ENCODE assay signal across 18 mouse cellular contexts in genomic region chr15:77979427-77979865, GRCm38 (mm10). TPM values are rescaled to one million over a fixed set of nuclear protein-coding genes. Genes with fewer than 3 reads are reported as not detected.
DNase-seq lines count a peak whose midpoint lies in the region; ATAC-seq and TF ChIP-seq lines count a peak whose summit lies in the region.
"Had no signal": no experiment of that assay in that cellular context is flagged by ENCODE, and none has a peak within 500 bp of the region (broad histone marks: within the 10 kb centered on the region; RNA-seq: fewer than 3 reads in every experiment).

No protein-coding gene starts in this region.

- H3K4me3 ChIP-seq in midbrain, postnatal 0 days (ENCODE audit: low read depth, low read length), result no peak overlapping the region
- H3K4me3 ChIP-seq in midbrain, embryonic 10.5 days, result no peak overlapping the region
- H3K4me3 ChIP-seq: heart, adult 2 months; heart, embryonic 15.5 days; liver, embryonic 12.5 days had no signal

- H3K4me1 ChIP-seq in midbrain, postnatal 0 days (ENCODE audit: insufficient read depth, low read length), result no peaks in the 10 kb centered on the region
- H3K4me1 ChIP-seq in midbrain, embryonic 10.5 days, result peaks cover 3% of the 10 kb centered on the region; the same call in 1 of the 2 replicates
- H3K4me1 ChIP-seq: heart, embryonic 15.5 days had no signal

- no peak overlapping the region for H3K27ac ChIP-seq in midbrain, postnatal 0 days (ENCODE audit: low read depth, low read length)
- H3K27ac ChIP-seq in midbrain, embryonic 10.5 days (replicated peaks), result no peak overlapping the region
- H3K27ac ChIP-seq: heart, adult 2 months; heart, embryonic 15.5 days; hindbrain, postnatal 0 days; liver, embryonic 12.5 days had no signal

- intact Hi-C loops in left cerebral cortex, postnatal 36 days (cut with DNase I), result loop anchor here (10.0 kb wide), 2 partner anchors 355 to 455 kb away; no protein-coding TSS in a partner anchor

- no peaks in the 10 kb centered on the region for H3K36me3 ChIP-seq in midbrain, postnatal 0 days (ENCODE audit: insufficient read depth, low read length)
- H3K36me3 ChIP-seq in midbrain, embryonic 10.5 days, result no peaks in the 10 kb centered on the region
- H3K36me3 ChIP-seq: heart, embryonic 15.5 days; liver, embryonic 12.5 days had no signal

- WGBS in midbrain, postnatal 0 days, result 86% methylated on average over 10 of the region's 10 CpGs
- 86% methylated on average over 10 of the region's 10 CpGs for WGBS in midbrain, embryonic 10.5 days

- H3K27me3 ChIP-seq in midbrain, postnatal 0 days (ENCODE audit: insufficient read depth, low read length), result 0 out of 2 replicates have a peak, but pooled peaks cover 3% of the 10 kb centered on the region
- H3K27me3 ChIP-seq in midbrain, embryonic 10.5 days (ENCODE audit: low read depth, poor library complexity, severe bottlenecking), result no peaks in the 10 kb centered on the region

- no peaks in the 10 kb centered on the region for H3K9me3 ChIP-seq in midbrain, postnatal 0 days (ENCODE audit: low read length)
- H3K9me3 ChIP-seq in midbrain, embryonic 10.5 days (replicated peaks), result no peaks in the 10 kb centered on the region
- H3K9me3 ChIP-seq: heart, embryonic 15.5 days; liver, embryonic 12.5 days had no signal

- no peak for TF ChIP-seq CTCF in midbrain, postnatal 0 days (IDR thresholded peaks at IDR 0.05)

- no peak overlapping the region for H3K4me2 ChIP-seq in midbrain, postnatal 0 days (ENCODE audit: low read depth, low read length, poor library complexity, severe bottlenecking)
- H3K4me2 ChIP-seq: heart, embryonic 15.5 days; liver, embryonic 12.5 days; lung, embryonic 14.5 days had no signal

- H3K9ac ChIP-seq in midbrain, postnatal 0 days (replicated peaks; ENCODE audit: low read length, poor library complexity, severe bottlenecking), result no peak overlapping the region
- H3K9ac ChIP-seq: heart, embryonic 15.5 days; liver, embryonic 12.5 days; lung, embryonic 14.5 days had no signal

- no peak for ATAC-seq in megakaryocyte-erythroid progenitor cell, adult 5-6 weeks (replicated peaks; ENCODE audit: low FRiP score, low TSS enrichment, poor library complexity, severe bottlenecking)
- ATAC-seq in midbrain, postnatal 0 days (ENCODE audit: low FRiP score), result no peak
- ATAC-seq: forebrain, embryonic 16.5 days; hindbrain, postnatal 0 days; intestine, postnatal 0 days; liver, embryonic 12.5 days had no signal

- DNase-seq in right cerebral cortex, adult 18-20 months, result peak; percentile 84
- no peak for DNase-seq in right cerebral cortex, postnatal 4 days
- DNase-seq in left cerebral cortex, adult 18-20 months (ENCODE audit: low spot score in 2 of 2), result peak; percentile 71 to 80
- DNase-seq in left cerebral cortex, postnatal 36 days (ENCODE audit: low spot score in 2 of 2), result peak; percentile 76 to 84
- no peak for DNase-seq in midbrain, postnatal 0 days (ENCODE audit: low spot score)
- no peak for DNase-seq in midbrain, embryonic 10.5 days (ENCODE audit: low spot score)
- DNase-seq: cerebellum, adult 9-10 months; gastrocnemius, postnatal 14 days; heart, adult 2 months; heart, postnatal 4 days; lung, embryonic 14.5 days; lung, postnatal 36 days had no signal

RNA-seq across cellular contexts. Expression of gene Eif3d, which starts 8.8 kb away (rescaled TPM):
- total RNA-seq in left cerebral cortex, adult 18-20 months (2021), result 100 to 1,000 TPM; 101 to 102 TPM
- 100 to 1,000 TPM in 1 of 2 experiments, 10 to 100 TPM in 1; 94.5 to 104 TPM for total RNA-seq in left cerebral cortex, postnatal 36 days (2021)
- total RNA-seq in megakaryocyte-erythroid progenitor cell, adult 5-6 weeks (2014; fragmentation: Nextera tagmentation), result 308 and 313 TPM in 2 replicates
- 315 and 357 TPM in 2 replicates for total RNA-seq in megakaryocyte-erythroid progenitor cell, adult 5-6 weeks (2017)
- total RNA-seq in midbrain, postnatal 0 days (2014; rRNA removed), result 133 and 142 TPM in 2 replicates
- 154 and 160 TPM in 2 replicates for polyA plus RNA-seq in midbrain, postnatal 0 days (2015; fragmentation: Nextera tagmentation; extraction: Ambion mirVana)
- 240 and 263 TPM in 2 replicates for polyA plus RNA-seq in midbrain, embryonic 10.5 days (2016; fragmentation: Nextera tagmentation; extraction: Ambion mirVana)

RNA-seq across cellular contexts. Expression of gene Foxred2, which starts 22.9 kb away (rescaled TPM):
- 10 to 100 TPM; 10.6 to 14.0 TPM for total RNA-seq in left cerebral cortex, adult 18-20 months (2021)
- total RNA-seq in left cerebral cortex, postnatal 36 days (2021), result 10 to 100 TPM; 11.9 to 12.3 TPM
- 8.0 and 9.6 TPM in 2 replicates for total RNA-seq in megakaryocyte-erythroid progenitor cell, adult 5-6 weeks (2014; fragmentation: Nextera tagmentation)
- total RNA-seq in megakaryocyte-erythroid progenitor cell, adult 5-6 weeks (2017), result 5.4 and 9.3 TPM in 2 replicates
- total RNA-seq in midbrain, postnatal 0 days (2014; rRNA removed), result 23.9 and 31.0 TPM in 2 replicates
- polyA plus RNA-seq in midbrain, postnatal 0 days (2015; fragmentation: Nextera tagmentation; extraction: Ambion mirVana), result 10.3 and 11.2 TPM in 2 replicates
- polyA plus RNA-seq in midbrain, embryonic 10.5 days (2016; fragmentation: Nextera tagmentation; extraction: Ambion mirVana), result 6.4 and 6.5 TPM in 2 replicates

RNA-seq across cellular contexts. Expression of gene Txn2, which starts 50.6 kb away (rescaled TPM):
- 100 to 1,000 TPM; 145 TPM for total RNA-seq in left cerebral cortex, adult 18-20 months (2021)
- total RNA-seq in left cerebral cortex, postnatal 36 days (2021), result 100 to 1,000 TPM; 125 to 150 TPM
- 335 and 427 TPM in 2 replicates for total RNA-seq in megakaryocyte-erythroid progenitor cell, adult 5-6 weeks (2014; fragmentation: Nextera tagmentation)
- total RNA-seq in megakaryocyte-erythroid progenitor cell, adult 5-6 weeks (2017), result 80.6 and 101 TPM in 2 replicates
- total RNA-seq in midbrain, postnatal 0 days (2014; rRNA removed), result 39.6 and 39.9 TPM in 2 replicates
- polyA plus RNA-seq in midbrain, postnatal 0 days (2015; fragmentation: Nextera tagmentation; extraction: Ambion mirVana), result 182 and 194 TPM in 2 replicates
- polyA plus RNA-seq in midbrain, embryonic 10.5 days (2016; fragmentation: Nextera tagmentation; extraction: Ambion mirVana), result 285 and 291 TPM in 2 replicates

Comparison
In these comparisons a context has a peak if more than half of its experiments do, and no peak if none do; other contexts are left out.
1. DNase-seq: peak in right cerebral cortex, adult 18-20 months (single experiment), left cerebral cortex, adult 18-20 months (2 of 2) and left cerebral cortex, postnatal 36 days (2 of 2); none in right cerebral cortex, postnatal 4 days (single experiment), midbrain, postnatal 0 days (single experiment) and midbrain, embryonic 10.5 days (single experiment).